Mouse (Mus musculus) brown adipose tissue, adult 24 weeks (tissue): ENCODE data around the gene Ift46. TPM values are rescaled to one million over a fixed set of nuclear protein-coding genes. Genes with fewer than 3 reads are reported as not detected.
A peak's percentile ranks its signal among the peaks of the same experiment; 100 is the strongest.

Source experiments
- H3K27ac ChIP-seq: fragments of 200-500 bp; replicated peaks from 2 replicates; pipeline ENCODE4 v1.5.1; 2012; ENCODE audit warnings: low read depth, mild to moderate bottlenecking, low read length
- H3K4me1 ChIP-seq: fragments of 200-500 bp; 2 replicates; pipeline ENCODE4 v1.6.1; 2012; ENCODE audit warnings: low read length, mixed read lengths; ENCODE audit not compliant: control insufficient read depth, insufficient read depth, insufficient read length
- H3K4me3 ChIP-seq: fragments of 200-500 bp; 2 replicates; pipeline ENCODE4 v1.5.1; 2012; ENCODE audit warnings: low read depth, mild to moderate bottlenecking, low read length, moderate library complexity; ENCODE audit not compliant: insufficient read depth
- polyA plus RNA-seq: library from polyadenylated mRNA; stranded (reverse); fragments of >200 nt; gene quantifications from 2 replicates; pipeline ENCODE4 v1.2.4, GENCODE M21; 2012; ENCODE audit not compliant: missing spikeins, insufficient read depth, insufficient read length

Ift46 gene
- polyA plus RNA-seq, 1 experiment, result 47.4 TPM

DNA sequence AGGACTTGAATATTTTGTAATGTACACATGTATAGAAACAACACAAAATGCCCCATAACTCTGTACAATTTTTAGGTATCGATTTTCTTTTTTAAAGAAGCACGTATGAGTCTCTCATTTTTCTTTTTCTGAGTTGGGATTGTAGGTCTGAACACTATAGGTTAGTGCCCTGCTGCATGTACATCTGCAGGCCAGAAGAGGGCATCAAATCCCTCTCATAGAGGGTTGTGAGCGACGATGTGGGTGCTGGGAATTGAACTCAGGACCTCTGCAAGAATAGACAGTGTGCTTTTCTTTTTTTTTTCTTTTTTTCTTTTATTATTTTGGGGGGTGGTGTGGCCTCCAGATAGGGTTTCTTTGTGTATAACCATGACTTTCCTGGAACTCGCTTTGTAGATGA lies 3.7 kb downstream of the Ift46 start:
- Histone ChIP-seq H3K4me1 (peaks cover 5% of the 10 kb centered on the region), H3K4me3 (no peak overlapping the region), H3K27ac (no peak overlapping the region)

DNA sequence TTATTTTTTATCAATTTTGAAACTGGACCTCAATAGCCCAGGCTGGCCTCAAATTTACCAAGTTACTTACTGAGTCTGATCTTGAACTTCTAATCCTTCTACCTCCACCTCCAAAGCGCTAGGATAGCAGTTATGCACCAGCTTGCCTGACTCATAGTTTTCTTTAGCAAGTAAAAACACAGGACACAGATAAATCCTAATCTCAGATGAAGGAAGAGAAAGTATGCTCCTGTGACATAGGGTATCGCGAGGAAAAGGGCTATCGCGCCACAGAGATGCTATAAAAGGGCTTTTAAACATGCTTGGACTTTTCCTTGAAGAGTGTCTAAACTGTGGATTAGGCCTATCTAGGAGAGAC lies 4.7 kb downstream of the Ift46 start:
- H3K4me3 ChIP-seq, result no peak overlapping the region
- peak overlapping the region; percentile 66 for H3K27ac ChIP-seq

DNA sequence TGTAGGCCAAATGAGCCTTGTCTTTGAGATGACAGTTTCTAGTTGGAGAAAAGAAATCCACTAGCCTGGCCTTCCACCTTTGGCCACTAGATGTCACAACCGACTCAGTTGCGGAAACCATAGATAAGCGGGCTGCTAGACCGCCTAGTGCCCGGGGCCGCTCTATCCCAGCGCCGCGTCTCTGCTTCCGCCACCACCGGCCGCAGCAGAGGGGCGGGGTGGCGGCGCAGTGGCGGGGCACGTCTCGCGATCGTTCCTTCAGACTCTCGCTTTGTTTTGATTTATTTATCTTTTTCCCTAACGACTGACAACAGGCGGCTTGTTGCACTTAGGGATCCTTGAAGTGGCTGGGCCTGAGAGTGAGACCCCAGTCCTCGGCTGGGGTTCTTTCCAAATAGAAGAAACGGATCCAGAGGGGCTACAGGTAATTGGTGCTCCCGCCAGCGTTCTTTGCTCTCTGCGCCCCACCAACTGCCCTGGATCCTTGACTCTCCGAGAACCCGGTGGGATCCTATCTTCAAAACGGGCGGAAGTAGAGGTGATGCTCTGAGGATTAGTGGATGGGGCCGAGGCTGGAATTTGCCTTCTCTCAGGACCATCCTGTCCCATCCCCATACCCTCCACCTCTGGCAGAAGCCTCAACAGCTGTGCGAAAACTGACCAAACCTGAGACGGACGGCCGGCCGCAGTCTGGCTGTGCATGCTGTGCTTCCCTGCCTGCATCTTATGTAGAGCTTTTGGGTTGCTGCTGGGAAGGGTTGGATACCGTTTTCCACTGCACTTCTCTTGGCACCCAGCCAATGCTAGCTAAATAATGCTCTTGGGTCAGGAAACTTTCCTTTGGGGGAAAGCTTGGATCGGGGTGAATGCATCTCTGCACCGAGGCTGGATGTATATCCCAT lies 5.3 kb downstream of the Ift46 start:
- Histone ChIP-seq H3K4me1 (peaks cover 5% of the 10 kb centered on the region; the same call in 1 of the 2 replicates), H3K4me3 (peak overlapping the region; percentile 81)

More for the DNA sequence above, 4.7 kb downstream of the Ift46 start:
- H3K4me1 ChIP-seq, result peaks cover 5% of the 10 kb centered on the region; the same call in 1 of the 2 replicates

DNA sequence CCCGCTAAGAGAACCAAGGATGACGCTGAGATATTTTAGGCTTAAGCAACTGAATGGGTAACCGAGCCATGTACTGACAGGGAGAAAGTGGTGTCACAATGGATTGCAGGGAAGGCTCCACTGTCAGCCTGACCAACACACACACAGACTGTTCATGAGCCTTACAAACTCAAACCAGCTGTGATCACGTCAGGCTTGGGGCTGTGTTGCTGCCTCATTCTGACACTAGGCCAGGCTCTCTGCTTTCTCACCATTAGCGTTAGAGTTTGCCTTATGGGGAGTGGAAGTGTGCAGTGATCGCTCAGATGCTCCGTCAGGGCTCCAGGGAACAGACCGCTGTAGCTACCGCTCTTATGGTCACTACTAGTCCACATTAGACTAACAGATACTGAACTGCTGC lies 25.1 kb downstream of the Ift46 start:
- Histone ChIP-seq H3K27ac (no peak overlapping the region), H3K4me1 (no peaks in the 10 kb centered on the region), H3K4me3 (no peak overlapping the region)

More for the DNA sequence above, 5.3 kb downstream of the Ift46 start:
- H3K27ac ChIP-seq, result peak overlapping the region; percentile 66

GRCm38 (mm10) chr9:44798298-44798697 lies 30.6 kb downstream of the Ift46 start:
- Histone ChIP-seq H3K4me1 (no peaks in the 10 kb centered on the region), H3K27ac (no peak overlapping the region), H3K4me3 (no peak overlapping the region)

DNA sequence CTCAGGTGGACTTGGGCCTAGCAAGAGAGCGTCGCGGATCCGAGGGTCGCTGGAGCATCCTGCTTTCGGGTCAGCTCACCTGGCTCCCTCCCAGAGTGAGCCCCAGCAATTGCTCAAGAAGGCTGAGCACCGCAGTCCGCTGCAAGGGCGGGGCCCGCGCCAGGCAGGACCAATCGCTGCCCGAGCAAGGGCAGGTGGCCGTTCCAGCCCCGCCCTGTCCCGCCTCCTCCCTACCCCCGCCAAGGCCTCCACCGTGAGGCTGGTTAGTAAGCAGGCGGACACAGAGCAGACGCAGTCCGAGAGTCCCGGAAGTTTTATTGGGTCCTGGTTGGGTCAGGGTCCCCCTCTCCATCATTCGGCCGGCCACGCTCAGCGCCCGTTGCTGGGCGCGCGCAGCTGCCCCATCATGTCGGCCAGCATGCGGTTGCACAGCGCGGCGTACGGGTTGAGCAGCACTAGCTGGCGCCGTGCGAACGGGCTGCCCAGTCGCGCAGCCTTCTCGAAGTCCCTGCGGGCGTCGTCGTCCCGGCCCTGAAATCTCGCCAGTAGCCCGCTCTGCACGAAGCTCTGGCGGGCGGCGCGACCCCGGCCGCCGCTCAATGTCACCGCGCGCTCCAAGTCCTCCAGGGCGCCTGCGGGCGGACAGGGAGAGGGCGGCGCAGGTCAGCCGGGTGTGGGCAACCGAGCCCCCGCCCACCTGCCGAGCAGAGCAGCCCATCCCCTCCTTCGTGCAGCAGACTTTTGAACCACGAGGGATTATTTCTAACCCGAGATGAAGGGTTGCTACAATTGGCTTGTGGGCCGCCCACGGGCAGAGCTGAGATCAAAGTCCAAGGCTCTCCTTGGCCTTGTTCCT lies 31.6 kb downstream of the Ift46 start, which contains the start of gene Tmem25:
Gene Tmem25 (minus strand): TSS at position 206 of the 856 bp plus-strand sequence.
- no peak within 1 kb of the TSS for H3K27ac ChIP-seq
- H3K4me3 ChIP-seq, result peak within 1 kb of the TSS; percentile 67
- no peaks in the 10 kb centered on the region for H3K4me1 ChIP-seq

DNA sequence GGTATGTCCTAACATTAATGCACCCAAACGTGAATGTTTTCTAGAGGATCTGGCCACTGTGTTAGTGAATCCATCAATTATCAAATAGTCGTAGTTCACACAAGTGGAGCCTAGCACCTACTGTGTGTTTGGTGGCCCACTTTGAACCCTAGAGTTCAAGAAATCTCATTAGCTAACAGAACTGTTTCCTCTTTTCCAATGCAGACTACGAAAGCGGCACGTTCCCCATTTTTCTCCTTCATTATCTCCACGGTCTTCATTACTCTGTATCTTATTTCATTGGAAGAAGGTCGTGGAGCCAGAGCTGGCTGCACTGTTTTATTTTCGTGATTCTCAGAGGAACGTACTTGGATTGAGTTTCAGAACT lies 32.2 kb downstream of the Ift46 start:
- Histone ChIP-seq H3K4me3 (peak overlapping the region; percentile 67; the same call in 1 of the 2 replicates), H3K27ac (no peak overlapping the region), H3K4me1 (no peaks in the 10 kb centered on the region)

DNA sequence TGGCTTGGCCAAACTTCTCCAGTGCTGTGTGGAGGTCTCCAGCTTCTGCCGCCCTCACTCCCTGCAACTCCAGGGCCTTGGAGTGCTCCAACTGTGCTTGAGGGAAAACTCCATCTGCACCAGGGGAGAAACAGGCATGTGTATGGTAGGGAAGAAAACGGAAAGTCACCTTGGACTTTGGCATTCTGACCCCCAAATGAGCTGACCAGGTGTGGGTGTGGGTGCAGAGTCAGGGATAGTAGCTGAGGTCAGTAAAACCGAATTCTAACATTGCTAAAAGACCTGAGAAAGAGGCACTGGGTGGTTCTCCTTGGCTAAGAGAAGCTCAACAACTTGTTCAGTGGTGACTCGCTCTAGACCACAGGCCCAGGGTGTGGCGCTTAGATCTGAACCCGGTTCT lies 34.0 kb downstream of the Ift46 start:
- no peak overlapping the region for H3K4me3 ChIP-seq
- no peaks in the 10 kb centered on the region for H3K4me1 ChIP-seq
- no peak overlapping the region for H3K27ac ChIP-seq

- Histone ChIP-seq H3K4me3 (no peak within 1 kb of the TSS), H3K4me1 (no peaks in the 10 kb centered on the region), H3K27ac (no peak within 1 kb of the TSS)
Observed at GRCm38 (mm10) chr9:44802808-44803450, 35.2 kb downstream of the Ift46 start, which contains the start of gene Ttc36. Gene Ttc36 (minus strand): TSS chr9:44803072.

DNA sequence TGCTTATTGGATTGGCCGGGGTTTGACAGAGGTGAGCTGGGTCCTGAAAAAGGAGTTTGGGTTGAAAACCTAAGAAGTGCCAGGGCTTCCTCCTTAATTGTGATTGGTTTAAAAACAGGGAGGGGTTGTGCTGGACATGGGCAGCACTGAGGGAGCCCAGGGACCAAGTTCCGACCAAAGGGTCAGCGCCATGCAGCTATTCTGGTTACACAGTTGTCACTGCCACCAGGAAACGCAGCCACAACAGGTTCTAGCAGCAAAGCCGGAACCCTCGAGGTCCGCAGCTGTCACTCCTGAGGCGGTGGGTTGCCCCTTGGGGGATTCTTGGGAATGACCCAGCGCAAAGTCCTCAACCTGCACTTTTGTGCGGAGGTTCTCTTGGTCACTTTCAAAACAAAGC lies 37.0 kb downstream of the Ift46 start:
- Histone ChIP-seq H3K4me3 (no peak overlapping the region), H3K27ac (no peak overlapping the region), H3K4me1 (no peaks in the 10 kb centered on the region)

DNA sequence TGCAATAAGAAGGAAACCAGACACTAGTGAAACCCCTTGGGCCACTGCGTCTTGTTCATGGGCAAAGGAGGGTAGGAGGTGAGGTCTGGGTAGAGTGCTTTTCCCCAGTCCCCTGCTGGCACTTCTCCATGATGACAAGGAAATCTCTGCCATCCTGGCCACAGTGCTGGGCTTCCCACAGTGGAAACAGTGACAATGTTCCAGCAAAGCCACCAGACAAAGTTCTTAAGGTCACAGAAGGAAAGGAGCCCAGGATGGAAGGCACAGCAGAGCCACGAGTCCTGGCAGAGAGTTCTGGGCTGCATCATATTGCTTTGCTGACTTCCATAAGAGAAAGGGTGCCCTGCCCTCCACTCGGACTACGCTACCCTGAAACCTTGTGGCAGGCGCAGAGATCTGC lies 37.8 kb downstream of the Ift46 start:
- H3K27ac ChIP-seq, result no peak overlapping the region
- no peak overlapping the region for H3K4me3 ChIP-seq
- no peaks in the 10 kb centered on the region for H3K4me1 ChIP-seq

DNA sequence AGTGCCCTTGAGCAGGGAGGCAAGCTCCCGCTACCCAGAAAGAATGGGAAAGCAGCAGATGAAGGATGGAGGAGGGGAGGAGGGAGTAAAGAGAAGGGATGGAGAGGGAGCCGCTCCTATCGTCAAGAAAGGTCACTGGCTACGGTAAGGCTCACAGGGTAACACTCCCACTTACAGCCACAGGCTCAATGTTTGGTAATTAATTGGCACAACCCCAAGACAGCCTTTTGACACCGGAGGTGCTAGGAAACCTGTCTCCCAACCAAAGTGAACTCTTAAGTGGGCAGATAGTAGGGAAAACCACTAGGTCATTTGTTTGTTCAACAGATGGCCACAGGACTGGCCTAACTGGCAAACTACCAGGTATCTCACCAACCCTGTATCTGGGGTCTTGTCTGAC lies 39.4 kb downstream of the Ift46 start:
- Histone ChIP-seq H3K27ac (no peak overlapping the region), H3K4me1 (no peaks in the 10 kb centered on the region), H3K4me3 (no peak overlapping the region)

DNA sequence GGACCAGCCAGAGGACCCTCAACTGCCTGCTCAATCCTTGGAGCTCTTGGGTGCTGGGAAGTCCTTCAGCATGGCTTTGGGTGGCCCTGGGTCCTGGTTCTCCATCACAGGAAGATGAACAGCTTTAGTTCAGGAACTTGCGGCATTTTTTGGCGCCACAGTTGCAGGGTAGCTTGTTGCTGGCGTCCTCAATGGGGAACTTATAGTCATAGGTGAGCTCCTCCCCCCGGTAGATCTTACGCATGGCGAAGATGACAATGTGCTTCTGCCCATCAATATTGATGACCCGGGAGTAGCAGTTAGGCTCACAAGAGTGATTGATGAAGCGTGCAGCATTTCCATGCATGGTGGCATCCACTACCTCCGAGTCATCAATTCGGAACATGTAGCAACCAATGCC lies 40.1 kb downstream of the Ift46 start:
- no peak overlapping the region for H3K4me3 ChIP-seq
- H3K27ac ChIP-seq, result no peak overlapping the region
- H3K4me1 ChIP-seq, result no peaks in the 10 kb centered on the region

DNA sequence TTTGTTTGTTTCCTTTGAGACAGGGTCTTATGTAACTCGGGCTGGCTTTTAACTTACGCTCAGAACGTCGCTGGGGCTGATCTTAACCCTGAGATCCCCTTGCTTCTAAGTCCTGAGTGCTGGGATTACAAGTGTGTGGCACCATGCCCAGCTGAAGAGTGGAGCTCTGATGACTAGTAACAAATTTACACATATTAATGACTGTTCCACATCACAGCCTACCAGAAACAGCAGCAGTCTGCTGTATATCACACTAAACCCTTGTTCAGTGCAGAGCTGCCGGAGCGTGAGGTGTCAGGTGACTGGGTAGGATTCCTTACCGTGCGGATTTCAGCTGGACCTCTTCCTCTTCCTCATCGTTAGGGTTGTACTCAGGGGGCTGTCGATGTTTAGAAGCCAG lies 42.6 kb downstream of the Ift46 start:
- H3K27ac ChIP-seq, result no peak overlapping the region
- no peak overlapping the region for H3K4me3 ChIP-seq
- H3K4me1 ChIP-seq, result no peaks in the 10 kb centered on the region

- Histone ChIP-seq H3K4me1 (no peaks in the 10 kb centered on the region), H3K27ac (no peak overlapping the region), H3K4me3 (no peak overlapping the region)
Observed at GRCm38 (mm10) chr9:44814179-44814578, 46.5 kb downstream of the Ift46 start.
